In the genomic region with DNA sequence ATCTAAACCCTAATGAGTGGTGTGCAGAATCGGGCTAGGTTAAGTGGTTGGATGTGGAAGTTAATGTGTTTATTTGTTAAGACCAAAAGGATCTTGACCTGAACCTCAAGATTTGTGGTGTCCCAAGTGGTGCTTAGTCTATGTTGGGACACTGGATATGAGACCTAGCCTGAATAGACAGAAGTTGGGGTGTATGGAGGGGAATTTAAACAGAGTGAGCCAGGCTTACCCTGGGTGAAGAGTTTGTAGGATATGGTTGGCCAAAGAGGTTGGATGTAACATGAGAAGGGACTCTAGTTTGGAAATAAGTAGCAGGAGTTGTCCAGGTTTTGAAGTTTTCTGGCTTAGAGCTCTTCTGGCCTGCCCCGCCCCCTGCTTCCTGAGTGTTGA, we compare ENCODE assay signal across 14 mouse cellular contexts.
"Had no signal": no experiment of that assay in that cellular context is flagged by ENCODE, and none has a peak within 500 bp of the region (broad histone marks: within the 10 kb centered on the region; RNA-seq: fewer than 3 reads in every experiment).

No protein-coding gene starts in this region.

- H3K9ac ChIP-seq: limb, embryonic 15.5 days; liver, embryonic 12.5 days; lung, embryonic 14.5 days; neural tube, embryonic 15.5 days had no signal

- ATAC-seq: liver, embryonic 12.5 days had no signal

- H3K27ac ChIP-seq: kidney, postnatal 0 days; limb, embryonic 15.5 days; liver, embryonic 12.5 days; neural tube, embryonic 15.5 days; stomach, postnatal 0 days had no signal

- H3K4me3 ChIP-seq: limb, embryonic 15.5 days; liver, embryonic 12.5 days; myocyte; neural tube, embryonic 15.5 days had no signal

- H3K4me2 ChIP-seq: limb, embryonic 15.5 days; liver, embryonic 12.5 days; lung, embryonic 14.5 days; neural tube, embryonic 15.5 days had no signal

- H3K4me1 ChIP-seq: limb, embryonic 15.5 days; liver, embryonic 12.5 days; neural tube, embryonic 15.5 days had no signal

- H3K27me3 ChIP-seq: limb, embryonic 15.5 days; liver, embryonic 12.5 days; neural tube, embryonic 15.5 days had no signal

- DNase-seq: kidney, adult 9 months; kidney, postnatal 36 days; layer of hippocampus, adult 9-11 months; layer of hippocampus, postnatal 36 days; lung, embryonic 14.5 days; lung, postnatal 10 days; lung, postnatal 4 days; thymus, postnatal 4 days had no signal
